Mouse (Mus musculus): ENCODE measurements around the gene Nt5c3. TPM values are rescaled to one million over a fixed set of nuclear protein-coding genes. Genes with fewer than 3 reads are reported as not detected.

Gene Nt5c3
- polyA plus RNA-seq, 1 experiment, result not detected

DNA sequence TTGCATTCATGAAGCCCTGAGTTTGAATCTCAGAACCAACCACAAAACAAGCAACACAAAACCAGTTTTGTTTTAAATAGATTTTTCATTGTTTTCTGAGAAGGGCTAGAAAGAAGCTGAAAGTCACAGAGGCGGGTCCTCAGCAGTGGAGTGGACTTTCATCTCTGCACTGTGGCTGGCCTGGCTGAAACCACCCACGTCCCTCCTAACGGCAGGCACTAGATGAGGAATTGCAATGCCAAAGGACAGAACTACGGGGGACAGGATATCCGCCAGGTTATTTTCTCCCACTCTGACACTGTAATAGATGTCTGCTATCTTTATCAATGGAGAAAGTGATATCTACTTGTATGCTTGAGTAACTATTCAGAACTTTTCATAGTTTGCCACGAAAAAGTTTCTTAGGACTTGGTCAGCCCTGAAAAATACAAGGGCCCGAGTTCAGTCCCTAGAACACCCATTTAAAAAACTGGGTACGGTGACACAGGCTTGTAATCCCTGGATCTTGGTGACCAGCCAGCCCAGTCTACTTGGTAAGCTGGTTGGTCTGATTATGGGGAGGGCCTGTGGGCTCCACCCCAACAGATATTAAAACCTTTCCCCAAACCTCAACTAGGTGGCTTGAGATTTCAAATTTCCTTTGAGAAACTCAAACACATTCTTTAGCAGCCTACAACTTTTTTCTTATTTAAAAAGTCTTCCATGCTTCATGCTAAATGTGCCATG is 17.4 kb downstream of the Nt5c3 start:
- H3K27ac ChIP-seq (ENCODE audit: insufficient read depth, low read depth, low read length), result no peak overlapping the region
- 82% methylated on average over 8 of the region's 8 CpGs for WGBS
- no peak overlapping the region for H3K4me3 ChIP-seq (ENCODE audit: insufficient read depth, low read depth, low read length)
- TF ChIP-seq POLR2A (IDR thresholded peaks at IDR 0.05; ENCODE audit: insufficient read depth, low read depth, low read length) (no peak), CTCF (IDR thresholded peaks at IDR 0.05; ENCODE audit: insufficient read depth, low read depth, low read length) (no peak)
- H3K4me1 ChIP-seq (ENCODE audit: control insufficient read depth, insufficient read depth, low read length), result peaks cover 8% of the 10 kb centered on the region

DNA sequence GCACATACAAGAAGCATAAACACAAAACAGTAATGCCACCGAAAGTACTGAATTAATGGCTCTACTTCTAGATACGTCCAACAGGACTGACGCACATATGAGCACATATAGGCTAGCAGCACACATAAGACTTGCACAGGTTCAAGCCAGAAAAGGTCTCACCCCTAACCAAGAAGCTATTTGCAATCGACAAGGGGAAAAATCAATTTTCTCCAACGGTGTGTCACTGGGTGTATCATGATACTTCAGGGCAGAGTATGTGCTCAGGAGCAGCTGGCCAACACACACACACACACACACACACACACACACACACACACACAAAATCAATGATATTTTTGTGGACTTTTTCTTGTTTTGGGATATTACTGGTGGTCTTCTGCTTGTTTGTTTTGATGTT is 18.2 kb downstream of the Nt5c3 start:
- TF ChIP-seq CTCF (IDR thresholded peaks at IDR 0.05; ENCODE audit: insufficient read depth, low read depth, low read length) (no peak), POLR2A (IDR thresholded peaks at IDR 0.05; ENCODE audit: insufficient read depth, low read depth, low read length) (no peak)
- Histone ChIP-seq H3K4me1 (ENCODE audit: control insufficient read depth, insufficient read depth, low read length) (peaks cover 8% of the 10 kb centered on the region), H3K27ac (ENCODE audit: insufficient read depth, low read depth, low read length) (no peak overlapping the region), H3K4me3 (ENCODE audit: insufficient read depth, low read depth, low read length) (no peak overlapping the region)
- WGBS, result 95% methylated on average over 5 of the region's 5 CpGs

DNA sequence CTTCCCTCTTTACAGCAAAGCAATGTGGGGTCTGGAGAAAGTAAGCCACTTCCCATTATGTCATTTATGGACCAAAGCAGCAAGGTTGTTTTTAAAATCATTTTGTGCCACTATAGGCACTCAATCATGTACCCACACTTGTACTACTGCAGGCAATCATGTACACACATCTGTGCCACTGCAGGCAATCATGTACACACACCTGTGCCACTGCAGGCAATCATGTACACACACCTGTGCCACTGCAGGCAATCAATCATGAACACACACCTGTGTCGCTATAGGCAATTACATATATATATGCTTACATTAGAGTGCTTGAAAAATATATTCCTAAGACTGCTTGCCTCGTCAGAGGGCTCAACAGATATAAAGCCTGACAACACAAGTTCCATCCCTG is 18.8 kb downstream of the Nt5c3 start:
- TF ChIP-seq CTCF (IDR thresholded peaks at IDR 0.05; ENCODE audit: insufficient read depth, low read depth, low read length) (no peak), POLR2A (IDR thresholded peaks at IDR 0.05; ENCODE audit: insufficient read depth, low read depth, low read length) (no peak)
- WGBS, result 94% methylated on average over 2 of the region's 2 CpGs
- Histone ChIP-seq H3K4me3 (ENCODE audit: insufficient read depth, low read depth, low read length) (no peak overlapping the region), H3K4me1 (ENCODE audit: control insufficient read depth, insufficient read depth, low read length) (peaks cover 8% of the 10 kb centered on the region), H3K27ac (ENCODE audit: insufficient read depth, low read depth, low read length) (no peak overlapping the region)

- 77% methylated on average over 1 of the region's 1 CpGs for WGBS
- peaks cover 8% of the 10 kb centered on the region for H3K4me1 ChIP-seq (ENCODE audit: control insufficient read depth, insufficient read depth, low read length)
- H3K27ac ChIP-seq (ENCODE audit: insufficient read depth, low read depth, low read length), result no peak overlapping the region
- TF ChIP-seq POLR2A (IDR thresholded peaks at IDR 0.05; ENCODE audit: insufficient read depth, low read depth, low read length) (no peak), CTCF (IDR thresholded peaks at IDR 0.05; ENCODE audit: insufficient read depth, low read depth, low read length) (no peak)
- no peak overlapping the region for H3K4me3 ChIP-seq (ENCODE audit: insufficient read depth, low read depth, low read length)
Observed at GRCm38 (mm10) chr6:56904330-56904729, 19.4 kb downstream of the Nt5c3 start.

DNA sequence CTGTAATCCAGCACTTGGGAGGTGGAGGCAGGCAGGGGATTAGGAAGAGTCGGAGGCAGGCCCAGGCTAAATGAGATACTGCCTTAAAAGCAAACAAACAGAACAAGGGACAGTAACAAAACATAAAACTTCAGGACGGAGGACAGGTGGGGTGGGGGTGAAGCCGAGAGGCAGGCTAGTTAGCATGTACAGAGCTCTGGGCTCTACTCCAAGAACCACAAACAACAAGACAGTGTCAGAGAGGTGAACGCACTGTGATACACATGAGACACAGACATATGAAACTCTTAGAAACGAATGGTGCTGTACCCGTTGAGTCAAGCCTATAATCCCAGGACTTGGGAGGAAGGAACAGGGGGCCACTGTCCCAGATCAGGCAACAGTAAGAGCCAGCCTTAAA is 19.9 kb downstream of the Nt5c3 start:
- peaks cover 8% of the 10 kb centered on the region for H3K4me1 ChIP-seq (ENCODE audit: control insufficient read depth, insufficient read depth, low read length)
- no peak overlapping the region for H3K27ac ChIP-seq (ENCODE audit: insufficient read depth, low read depth, low read length)
- TF ChIP-seq CTCF (IDR thresholded peaks at IDR 0.05; ENCODE audit: insufficient read depth, low read depth, low read length), result no peak
- TF ChIP-seq POLR2A (IDR thresholded peaks at IDR 0.05; ENCODE audit: insufficient read depth, low read depth, low read length), result no peak
- H3K4me3 ChIP-seq (ENCODE audit: insufficient read depth, low read depth, low read length), result no peak overlapping the region
- WGBS, result 57% methylated on average over 6 of the region's 6 CpGs

- 73% methylated on average over 7 of the region's 7 CpGs for WGBS
- TF ChIP-seq POLR2A (IDR thresholded peaks at IDR 0.05; ENCODE audit: insufficient read depth, low read depth, low read length) (no peak), CTCF (IDR thresholded peaks at IDR 0.05; ENCODE audit: insufficient read depth, low read depth, low read length) (no peak)
- H3K4me3 ChIP-seq (ENCODE audit: insufficient read depth, low read depth, low read length), result no peak overlapping the region
- peaks cover 8% of the 10 kb centered on the region for H3K4me1 ChIP-seq (ENCODE audit: control insufficient read depth, insufficient read depth, low read length)
- H3K27ac ChIP-seq (ENCODE audit: insufficient read depth, low read depth, low read length), result no peak overlapping the region
Observed at GRCm38 (mm10) chr6:56902606-56903520, 20.9 kb downstream of the Nt5c3 start.

GRCm38 (mm10) chr6:56901824-56902386 is 21.8 kb downstream of the Nt5c3 start:
- Histone ChIP-seq H3K4me1 (ENCODE audit: control insufficient read depth, insufficient read depth, low read length) (peaks cover 8% of the 10 kb centered on the region), H3K4me3 (ENCODE audit: insufficient read depth, low read depth, low read length) (peak overlapping the region; percentile 32), H3K27ac (ENCODE audit: insufficient read depth, low read depth, low read length) (no peak overlapping the region)
- WGBS, result 22% methylated on average over 12 of the region's 12 CpGs
- no peak for TF ChIP-seq POLR2A (IDR thresholded peaks at IDR 0.05; ENCODE audit: insufficient read depth, low read depth, low read length)
- TF ChIP-seq CTCF (IDR thresholded peaks at IDR 0.05; ENCODE audit: insufficient read depth, low read depth, low read length), result no peak

DNA sequence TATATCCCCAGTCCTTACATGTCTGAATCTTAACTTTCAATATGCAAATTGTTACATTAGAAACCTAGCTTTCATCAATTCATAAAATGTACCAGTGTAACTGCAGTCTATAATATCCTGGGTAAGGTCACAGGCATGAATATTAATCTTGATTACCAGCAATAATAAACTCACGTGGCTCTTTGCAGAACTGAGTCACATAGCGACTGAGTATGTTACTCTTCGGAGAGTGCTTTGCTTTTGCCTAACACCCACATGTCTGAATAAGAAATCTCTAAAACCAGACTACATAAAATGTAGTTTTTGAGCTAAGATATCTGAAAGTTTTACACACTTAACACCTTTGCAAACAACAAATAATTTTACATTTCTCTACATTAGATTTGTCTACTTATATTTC is 22.4 kb downstream of the Nt5c3 start:
- H3K4me3 ChIP-seq (ENCODE audit: insufficient read depth, low read depth, low read length), result no peak overlapping the region
- H3K4me1 ChIP-seq (ENCODE audit: control insufficient read depth, insufficient read depth, low read length), result peaks cover 8% of the 10 kb centered on the region
- TF ChIP-seq CTCF (IDR thresholded peaks at IDR 0.05; ENCODE audit: insufficient read depth, low read depth, low read length), result no peak
- no peak for TF ChIP-seq POLR2A (IDR thresholded peaks at IDR 0.05; ENCODE audit: insufficient read depth, low read depth, low read length)
- 31% methylated on average over 3 of the region's 3 CpGs for WGBS
- H3K27ac ChIP-seq (ENCODE audit: insufficient read depth, low read depth, low read length), result no peak overlapping the region

DNA sequence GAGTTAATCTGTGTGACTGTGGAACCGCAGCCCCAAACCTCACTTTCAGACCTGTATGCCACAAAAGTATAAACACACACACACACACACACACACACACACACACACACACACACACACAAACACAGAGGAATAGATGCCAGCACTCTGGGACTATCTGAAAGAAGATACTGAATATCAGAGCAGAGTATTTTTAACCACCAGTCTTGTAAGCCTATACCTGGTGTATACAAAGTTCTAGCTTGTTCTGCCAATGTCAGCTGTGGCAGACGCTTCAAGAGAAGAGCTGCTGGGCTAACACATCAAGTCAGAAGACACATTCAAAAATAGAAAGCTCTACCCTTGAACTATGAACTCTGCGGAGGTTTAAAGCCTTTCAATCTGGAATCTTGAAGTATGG is 24.1 kb downstream of the Nt5c3 start:
- WGBS, result 89% methylated on average over 3 of the region's 3 CpGs
- TF ChIP-seq CTCF (IDR thresholded peaks at IDR 0.05; ENCODE audit: insufficient read depth, low read depth, low read length) (no peak), POLR2A (IDR thresholded peaks at IDR 0.05; ENCODE audit: insufficient read depth, low read depth, low read length) (no peak)
- H3K27ac ChIP-seq (ENCODE audit: insufficient read depth, low read depth, low read length), result no peak overlapping the region
- no peak overlapping the region for H3K4me3 ChIP-seq (ENCODE audit: insufficient read depth, low read depth, low read length)
- peaks cover 8% of the 10 kb centered on the region for H3K4me1 ChIP-seq (ENCODE audit: control insufficient read depth, insufficient read depth, low read length)

All from olfactory bulb, adult 2 months (tissue).